Mouse (Mus musculus): ENCODE results near the gene Hist1h4n.

- TF ChIP-seq CTCF (IDR thresholded peaks at IDR 0.05; ENCODE audit: borderline replicate concordance, insufficient read depth, low read depth, low read length) (no peak), POLR2A (IDR thresholded peaks at IDR 0.05; ENCODE audit: borderline replicate concordance, insufficient read depth, low read length) (no peak)
Observed at GRCm38 (mm10) chr13:21784311-21784710, 47.7 kb downstream of the Hist1h4n start.
